Mouse (Mus musculus): ENCODE measurements around the gene Tyw3.

Tyw3 gene

GRCm38 (mm10) chr3:154596934-154597554 is at the start of gene Tyw3:
Gene Tyw3, minus strand, starts transcription at chr3:154597104.
- in situ Hi-C loops (cut with MboI, MseI): loop anchor here in 1 of 2 experiments (5.0 to 25.0 kb wide), 3 partner anchors 495 to 1685 kb away; partner anchors contain the start of genes Fpgt and Lrriq3

DNA sequence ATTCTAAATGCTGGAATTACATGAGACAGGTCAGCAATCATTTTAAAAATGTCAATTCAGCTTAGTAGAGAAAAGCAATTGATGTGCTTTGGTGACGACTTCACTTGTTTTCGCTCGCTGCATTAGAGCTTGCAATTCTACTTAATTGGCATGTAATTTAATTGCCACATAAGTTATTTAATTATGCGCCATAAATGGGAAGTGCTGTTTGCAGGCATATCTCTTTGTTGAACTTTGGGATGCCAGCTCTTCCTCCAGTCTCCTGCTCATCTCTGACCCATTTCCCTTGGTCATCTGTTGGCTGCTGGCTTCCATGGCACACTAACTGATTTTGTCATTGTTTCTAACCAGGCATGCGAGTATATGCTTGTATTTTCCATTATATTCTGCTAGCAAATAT is 36.2 kb upstream of the Tyw3 start:
- in situ Hi-C loops (cut with MboI, MseI): loop anchor here in 1 of 2 experiments (25.0 kb wide), 1 partner anchor 2004 kb away; no protein-coding TSS in a partner anchor

GRCm38 (mm10) chr3:154631281-154631680 is 34.4 kb upstream of the Tyw3 start:
- in situ Hi-C loops (cut with MboI, MseI): loop anchor here in 1 of 2 experiments (25.0 kb wide), 1 partner anchor 2006 kb away; no protein-coding TSS in a partner anchor

DNA sequence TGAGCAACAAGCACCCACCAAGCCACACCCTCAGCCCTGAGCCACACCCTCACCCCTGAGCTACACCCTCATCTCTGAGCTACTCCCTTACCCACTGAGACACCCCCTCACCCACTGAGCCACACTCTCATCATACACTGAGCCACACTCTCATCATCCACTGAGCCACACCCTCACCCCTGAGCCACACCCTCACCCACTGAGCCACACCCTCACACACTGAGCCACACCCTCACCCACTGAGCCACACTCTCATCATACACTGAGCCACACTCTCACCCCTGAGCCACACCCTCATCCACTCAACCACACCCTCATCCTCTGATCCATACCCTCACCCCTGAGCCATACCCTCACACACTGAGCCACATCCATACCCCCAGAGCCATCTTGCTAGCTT is 31.4 kb upstream of the Tyw3 start:
- in situ Hi-C loops (cut with MboI, MseI): loop anchor here in 1 of 2 experiments (25.0 kb wide), 1 partner anchor 2009 kb away; no protein-coding TSS in a partner anchor

GRCm38 (mm10) chr3:154616106-154616505 is 19.2 kb upstream of the Tyw3 start:
- in situ Hi-C loops (cut with MboI, MseI): no loop called here

- in situ Hi-C loops (cut with MboI, MseI): no loop called here
These were observed 18.4 kb upstream of the Tyw3 start for GRCm38 (mm10) chr3:154615304-154615703.

DNA sequence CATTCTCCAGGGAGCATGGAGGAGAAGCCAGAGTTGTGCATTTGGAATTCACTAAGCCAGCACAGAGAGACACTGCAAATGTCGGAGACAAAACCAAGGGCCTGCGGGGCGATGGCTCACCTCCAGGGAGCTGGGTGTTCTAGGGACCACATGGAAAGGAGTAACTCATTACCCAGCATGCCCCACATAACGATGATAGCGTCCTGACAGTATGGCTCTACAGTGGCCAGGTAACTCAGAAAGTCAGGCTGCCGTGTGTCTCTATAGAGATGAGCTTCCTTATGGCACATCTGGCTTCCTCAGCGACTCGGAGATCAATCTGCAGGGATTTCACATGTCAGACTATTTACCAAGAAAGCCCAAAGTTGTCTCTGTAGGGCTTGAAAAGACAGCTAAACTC is 17.9 kb upstream of the Tyw3 start:
- in situ Hi-C loops (cut with MboI, MseI): no loop called here

- in situ Hi-C loops (cut with MboI, MseI): no loop called here
These were observed 15.0 kb upstream of the Tyw3 start for GRCm38 (mm10) chr3:154611888-154612287.

DNA sequence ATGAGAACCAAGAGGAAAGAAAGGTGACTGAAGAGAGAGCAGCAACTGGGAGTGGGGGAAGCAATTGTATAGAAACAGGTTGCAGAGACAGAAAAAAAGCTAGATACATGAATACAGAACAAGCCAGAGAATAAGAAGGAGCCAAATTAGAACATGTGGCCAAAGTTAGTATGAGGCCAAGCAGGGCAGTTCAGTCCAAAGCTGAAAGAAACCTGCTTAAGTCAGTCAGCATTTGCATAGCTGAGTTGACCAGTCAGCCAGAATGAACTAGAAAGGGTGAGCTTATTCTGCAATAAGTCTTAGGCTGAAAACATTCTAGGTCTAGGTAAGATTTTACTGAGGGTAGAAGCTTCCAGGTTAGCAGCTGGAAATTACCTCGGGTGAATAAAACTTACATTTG is 11.0 kb upstream of the Tyw3 start:
- in situ Hi-C loops (cut with MboI, MseI): no loop called here

GRCm38 (mm10) chr3:154604871-154605270 is 8.0 kb upstream of the Tyw3 start:
- in situ Hi-C loops (cut with MboI, MseI): no loop called here

DNA sequence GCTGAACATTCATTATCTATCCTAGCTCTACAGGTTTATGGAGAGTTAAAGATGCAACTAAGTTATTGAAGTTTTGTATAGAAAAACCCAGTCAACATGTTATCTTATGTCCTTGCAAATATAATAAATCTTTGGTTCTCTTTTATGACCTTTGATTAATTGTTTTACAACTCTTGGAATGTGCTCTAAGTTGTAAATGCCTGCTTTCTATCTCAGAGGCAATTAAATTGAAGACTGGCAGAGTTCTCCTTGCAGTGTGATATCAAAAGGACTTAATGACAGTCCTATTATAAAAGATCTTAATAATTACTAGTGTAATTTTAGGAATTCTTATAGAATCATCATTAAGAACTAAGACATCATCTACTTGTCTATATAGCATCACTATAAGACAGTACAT is 5.2 kb upstream of the Tyw3 start:
- in situ Hi-C loops (cut with MboI, MseI): no loop called here

- in situ Hi-C loops (cut with MboI, MseI): loop anchor here in 1 of 2 experiments (5.0 to 25.0 kb wide), 3 partner anchors 495 to 1685 kb away; partner anchors contain the start of genes Fpgt and Lrriq3
These were observed 657 bp upstream of the Tyw3 start for GRCm38 (mm10) chr3:154597561-154597960.

- in situ Hi-C loops (cut with MboI, MseI): loop anchor here in 1 of 2 experiments (5.0 to 25.0 kb wide), 3 partner anchors 496 to 1684 kb away; partner anchors contain the start of genes Fpgt and Lrriq3
These were observed 393 bp downstream of the Tyw3 start, which contains the start of gene Cryz for GRCm38 (mm10) chr3:154596488-154596933. Gene Cryz, plus strand, starts transcription at chr3:154596711.

DNA sequence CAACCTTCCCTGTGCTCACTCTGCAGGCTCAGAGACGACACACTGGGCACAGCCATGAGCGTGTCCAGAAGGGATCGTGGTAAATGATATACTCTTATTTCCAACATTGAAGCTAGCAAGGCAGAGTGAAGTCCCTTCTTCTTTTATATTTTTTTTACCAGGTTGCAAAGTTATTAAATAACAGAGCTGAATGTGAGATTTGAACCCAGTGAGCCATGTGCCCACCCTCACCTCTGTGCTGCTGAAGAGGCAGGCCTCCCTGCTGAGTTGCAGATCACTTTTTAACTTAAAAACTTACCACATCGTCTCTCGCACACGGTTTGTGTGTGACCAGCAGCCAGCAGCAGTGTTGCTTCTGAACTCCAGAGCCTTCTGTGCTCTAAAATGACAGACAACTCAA is 2.7 kb downstream of the Tyw3 start:
- in situ Hi-C loops (cut with MboI, MseI): loop anchor here in 1 of 2 experiments (10.0 to 25.0 kb wide), 2 partner anchors 739 to 1682 kb away; no protein-coding TSS in a partner anchor

DNA sequence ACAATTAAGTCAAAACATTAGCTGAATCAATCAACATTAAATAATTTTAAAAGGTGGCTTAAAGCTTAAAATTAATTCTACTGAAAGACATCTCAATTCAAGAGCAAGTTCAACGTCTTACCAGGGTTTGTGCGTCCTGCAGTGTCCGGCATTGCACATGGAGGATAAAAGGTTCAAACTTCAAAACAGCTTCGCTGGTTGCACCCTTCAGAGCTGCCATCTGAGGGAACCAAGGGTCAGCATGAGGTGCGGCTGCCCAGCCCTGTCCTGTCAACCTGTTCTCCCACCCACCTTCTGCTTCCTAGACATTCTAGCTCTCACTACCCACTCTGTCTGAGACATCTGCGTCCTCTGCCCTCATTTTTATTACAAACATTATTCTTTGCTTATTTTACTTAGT is 3.3 kb downstream of the Tyw3 start:
- in situ Hi-C loops (cut with MboI, MseI): loop anchor here in 1 of 2 experiments (10.0 to 25.0 kb wide), 2 partner anchors 739 to 1681 kb away; no protein-coding TSS in a partner anchor

- in situ Hi-C loops (cut with MboI, MseI): loop anchor here in 1 of 2 experiments (10.0 to 25.0 kb wide), 2 partner anchors 737 to 1679 kb away; no protein-coding TSS in a partner anchor
These were observed 5.3 kb downstream of the Tyw3 start for GRCm38 (mm10) chr3:154591621-154592020.

- in situ Hi-C loops (cut with MboI, MseI): loop anchor here in 1 of 2 experiments (10.0 to 25.0 kb wide), 2 partner anchors 736 to 1679 kb away; no protein-coding TSS in a partner anchor
These were observed 5.9 kb downstream of the Tyw3 start for GRCm38 (mm10) chr3:154590971-154591370.

GRCm38 (mm10) chr3:154584351-154584750 is 12.6 kb downstream of the Tyw3 start:
- in situ Hi-C loops (cut with MboI, MseI): loop anchor here in 1 of 2 experiments (25.0 kb wide), 1 partner anchor 1672 kb away; no protein-coding TSS in a partner anchor

- in situ Hi-C loops (cut with MboI, MseI): loop anchor here (5.0 to 25.0 kb wide), 5 partner anchors 306 to 1666 kb away; partner anchors contain the start of gene Slc44a5 (in 1 of the 2)
These were observed 19.0 kb downstream of the Tyw3 start for GRCm38 (mm10) chr3:154577895-154578294.

- in situ Hi-C loops (cut with MboI, MseI): loop anchor here (10.0 kb wide), 2 partner anchors 599 to 609 kb away; partner anchors contain the start of gene Slc44a5 (in 1 of the 2)
These were observed 23.2 kb downstream of the Tyw3 start for GRCm38 (mm10) chr3:154573666-154574065.

DNA sequence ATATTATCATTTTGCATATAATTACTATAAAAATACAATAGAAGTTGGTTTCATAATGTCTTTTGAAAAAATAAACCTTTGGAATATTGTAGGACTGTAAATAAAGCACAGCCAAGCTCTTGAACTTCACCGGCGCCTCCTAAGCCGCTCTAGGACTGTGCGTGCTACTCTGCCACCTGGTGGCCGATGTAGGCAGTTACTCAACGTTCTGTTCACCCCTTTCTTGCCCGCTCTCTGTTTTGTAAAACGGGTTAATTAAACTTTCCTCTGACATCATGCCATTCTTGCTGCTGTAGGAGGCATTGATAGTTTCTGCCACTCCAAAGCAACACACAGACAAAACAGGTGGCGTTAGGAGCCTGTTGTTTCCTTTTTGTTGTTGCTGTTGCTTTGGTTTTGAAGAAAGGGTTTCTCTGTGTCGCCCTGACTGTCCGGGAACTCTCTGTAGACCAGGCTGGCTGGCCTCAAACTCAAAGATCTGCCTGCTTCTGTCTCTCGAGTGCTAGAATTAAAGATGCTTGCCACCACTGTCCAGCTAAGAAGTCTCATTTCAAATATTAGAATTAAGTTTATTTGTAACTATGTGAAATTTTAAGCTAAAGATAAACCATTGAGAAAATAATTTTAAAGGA is 24.4 kb downstream of the Tyw3 start:
- in situ Hi-C loops (cut with MboI, MseI): loop anchor here (10.0 kb wide), 2 partner anchors 598 to 608 kb away; partner anchors contain the start of gene Slc44a5 (in 1 of the 2)

GRCm38 (mm10) chr3:154570786-154571185 is 26.1 kb downstream of the Tyw3 start:
- in situ Hi-C loops (cut with MboI, MseI): loop anchor here (10.0 kb wide), 2 partner anchors 596 to 606 kb away; partner anchors contain the start of gene Slc44a5 (in 1 of the 2)
